Mouse (Mus musculus): ENCODE results near the gene Phf21b. TPM values are rescaled to one million over a fixed set of nuclear protein-coding genes. Genes with fewer than 3 reads are reported as not detected.
A peak's percentile ranks its signal among the peaks of the same experiment; 100 is the strongest.

Gene Phf21b
- polyA plus RNA-seq, 1 experiment from 2014 or later: 0.41 TPM

GRCm38 (mm10) chr15:84758493-84758892 lies 97.4 kb downstream of the Phf21b start:
- DNase-seq (ENCODE audit: low spot score): no peak

GRCm38 (mm10) chr15:84756426-84756825 lies 99.4 kb downstream of the Phf21b start:
- Histone ChIP-seq H3K4me3 (peak overlapping the region; percentile 52), H3K27ac (peak overlapping the region; percentile 1; the same call in 1 of the 2 replicates), H3K4me1 (peaks cover 18% of the 10 kb centered on the region), H3K9me3 (no peaks in the 10 kb centered on the region), H3K27me3 (ENCODE audit: insufficient read depth, poor library complexity, severe bottlenecking) (peaks cover 27% of the 10 kb centered on the region), H3K36me3 (no peaks in the 10 kb centered on the region)
- no peak for DNase-seq (ENCODE audit: low spot score)
- 3% methylated on average over 22 of the region's 22 CpGs for WGBS

More at GRCm38 (mm10) chr15:84758493-84758892, 97.4 kb downstream of the Phf21b start:
- Histone ChIP-seq H3K4me3 (no peak overlapping the region), H3K36me3 (no peaks in the 10 kb centered on the region), H3K27ac (no peak overlapping the region), H3K4me1 (peaks cover 23% of the 10 kb centered on the region), H3K9me3 (no peaks in the 10 kb centered on the region), H3K27me3 (ENCODE audit: insufficient read depth, poor library complexity, severe bottlenecking) (peaks cover 27% of the 10 kb centered on the region)
- WGBS: 34% methylated on average over 4 of the region's 4 CpGs

GRCm38 (mm10) chr15:84754987-84755386 lies 100.9 kb downstream of the Phf21b start:
- Histone ChIP-seq H3K4me1 (peaks cover 18% of the 10 kb centered on the region), H3K27me3 (ENCODE audit: insufficient read depth, poor library complexity, severe bottlenecking) (peaks cover 27% of the 10 kb centered on the region), H3K4me3 (no peak overlapping the region), H3K36me3 (no peaks in the 10 kb centered on the region), H3K27ac (0 out of 2 replicates have a peak overlapping the region, but pooled peaks have one; percentile 10), H3K9me3 (no peaks in the 10 kb centered on the region)
- DNase-seq (ENCODE audit: low spot score): peak; percentile 85
- WGBS: 8% methylated on average over 3 of the region's 3 CpGs

GRCm38 (mm10) chr15:84745831-84746230 lies 110.0 kb downstream of the Phf21b start:
- Histone ChIP-seq H3K9me3 (no peaks in the 10 kb centered on the region), H3K36me3 (0 out of 2 replicates have a peak, but pooled peaks cover under 1% of the 10 kb centered on the region), H3K4me1 (peaks cover 47% of the 10 kb centered on the region), H3K27me3 (ENCODE audit: insufficient read depth, poor library complexity, severe bottlenecking) (no peaks in the 10 kb centered on the region), H3K4me3 (no peak overlapping the region), H3K27ac (peak overlapping the region; percentile 70)
- no peak for DNase-seq (ENCODE audit: low spot score)
- WGBS: 64% methylated on average over 4 of the region's 4 CpGs

- Histone ChIP-seq H3K4me1 (peaks cover 47% of the 10 kb centered on the region), H3K27ac (peak overlapping the region; percentile 37), H3K27me3 (ENCODE audit: insufficient read depth, poor library complexity, severe bottlenecking) (no peaks in the 10 kb centered on the region), H3K9me3 (no peaks in the 10 kb centered on the region), H3K4me3 (no peak overlapping the region), H3K36me3 (0 out of 2 replicates have a peak, but pooled peaks cover 2% of the 10 kb centered on the region)
- 6% methylated on average over 2 of the region's 2 CpGs for WGBS
- no peak for DNase-seq (ENCODE audit: low spot score)
Measured at GRCm38 (mm10) chr15:84744308-84744707, 111.5 kb downstream of the Phf21b start.

- WGBS: 3% methylated on average over 3 of the region's 3 CpGs
- Histone ChIP-seq H3K4me1 (peaks cover 47% of the 10 kb centered on the region), H3K27me3 (ENCODE audit: insufficient read depth, poor library complexity, severe bottlenecking) (no peaks in the 10 kb centered on the region), H3K4me3 (no peak overlapping the region), H3K27ac (no peak overlapping the region), H3K36me3 (0 out of 2 replicates have a peak, but pooled peaks cover 2% of the 10 kb centered on the region), H3K9me3 (no peaks in the 10 kb centered on the region)
- no peak for DNase-seq (ENCODE audit: low spot score)
Measured at GRCm38 (mm10) chr15:84743347-84743746, 112.5 kb downstream of the Phf21b start.

GRCm38 (mm10) chr15:84741573-84741972 lies 114.3 kb downstream of the Phf21b start:
- H3K4me3 ChIP-seq: no peak overlapping the region
- H3K27ac ChIP-seq: no peak overlapping the region
- 0 out of 2 replicates have a peak, but pooled peaks cover 2% of the 10 kb centered on the region for H3K36me3 ChIP-seq
- no peaks in the 10 kb centered on the region for H3K27me3 ChIP-seq (ENCODE audit: insufficient read depth, poor library complexity, severe bottlenecking)
- no peak for DNase-seq (ENCODE audit: low spot score)
- no peaks in the 10 kb centered on the region for H3K9me3 ChIP-seq
- 75% methylated on average over 3 of the region's 3 CpGs for WGBS
- H3K4me1 ChIP-seq: peaks cover 47% of the 10 kb centered on the region

GRCm38 (mm10) chr15:84738246-84738645 lies 117.6 kb downstream of the Phf21b start:
- DNase-seq (ENCODE audit: low spot score): no peak

GRCm38 (mm10) chr15:84736994-84737346 lies 118.9 kb downstream of the Phf21b start:
- no peaks in the 10 kb centered on the region for H3K27me3 ChIP-seq (ENCODE audit: insufficient read depth, poor library complexity, severe bottlenecking)
- no peaks in the 10 kb centered on the region for H3K9me3 ChIP-seq
- DNase-seq (ENCODE audit: low spot score): no peak
- H3K4me3 ChIP-seq: no peak overlapping the region
- H3K27ac ChIP-seq: no peak overlapping the region
- 0 out of 2 replicates have a peak, but pooled peaks cover 2% of the 10 kb centered on the region for H3K36me3 ChIP-seq
- peaks cover 8% of the 10 kb centered on the region; the same call in 1 of the 2 replicates for H3K4me1 ChIP-seq
- 40% methylated on average over 2 of the region's 4 CpGs for WGBS

More at GRCm38 (mm10) chr15:84738246-84738645, 117.6 kb downstream of the Phf21b start:
- Histone ChIP-seq H3K27ac (no peak overlapping the region), H3K27me3 (ENCODE audit: insufficient read depth, poor library complexity, severe bottlenecking) (no peaks in the 10 kb centered on the region), H3K36me3 (0 out of 2 replicates have a peak, but pooled peaks cover 2% of the 10 kb centered on the region), H3K4me3 (no peak overlapping the region), H3K9me3 (no peaks in the 10 kb centered on the region), H3K4me1 (peaks cover 17% of the 10 kb centered on the region)
- 93% methylated on average over 7 of the region's 7 CpGs for WGBS

GRCm38 (mm10) chr15:84736346-84736993 lies 119.4 kb downstream of the Phf21b start:
- Histone ChIP-seq H3K9me3 (no peaks in the 10 kb centered on the region), H3K27ac (no peak overlapping the region), H3K4me1 (peaks cover 8% of the 10 kb centered on the region), H3K36me3 (0 out of 2 replicates have a peak, but pooled peaks cover 2% of the 10 kb centered on the region), H3K27me3 (ENCODE audit: insufficient read depth, poor library complexity, severe bottlenecking) (no peaks in the 10 kb centered on the region), H3K4me3 (no peak overlapping the region)
- WGBS: 69% methylated on average over 11 of the region's 11 CpGs
- no peak for DNase-seq (ENCODE audit: low spot score)

Other genes with a start within 250 kb of the Phf21b start
- 30.6 and 33.1 TPM in 2 replicates for gene Prr5, start 186.4 kb downstream of the Phf21b start, polyA plus RNA-seq (2016; fragmentation: Nextera tagmentation; extraction: Ambion mirVana)
- gene Arhgap8, start 136.0 kb downstream of the Phf21b start, polyA plus RNA-seq (2016; fragmentation: Nextera tagmentation; extraction: Ambion mirVana): 4.3 and 6.5 TPM in 2 replicates
- 0.87 and 1.2 TPM in 2 replicates for gene Gm29666, start 64.0 kb upstream of the Phf21b start, polyA plus RNA-seq (2016; fragmentation: Nextera tagmentation; extraction: Ambion mirVana)
- 34.0 and 42.5 TPM in 2 replicates for gene Nup50, start 67.4 kb upstream of the Phf21b start, polyA plus RNA-seq (2016; fragmentation: Nextera tagmentation; extraction: Ambion mirVana)
- gene 5031439G07Rik, start 132.5 kb upstream of the Phf21b start, polyA plus RNA-seq (2016; fragmentation: Nextera tagmentation; extraction: Ambion mirVana): 3.9 and 6.4 TPM in 2 replicates
- 0.24 TPM in 1 of 2 replicates, not detected in the other for gene Upk3a, start 161.1 kb upstream of the Phf21b start, polyA plus RNA-seq (2016; fragmentation: Nextera tagmentation; extraction: Ambion mirVana)
- gene Fam118a, start 172.9 kb upstream of the Phf21b start, polyA plus RNA-seq (2016; fragmentation: Nextera tagmentation; extraction: Ambion mirVana): 18.0 and 22.6 TPM in 2 replicates